Mouse (Mus musculus) limb, embryonic 14.5 days (tissue): ENCODE measurements at regions not wholly inside any gene's neighbourhood (a gene's known extent, or its start where the extent isn't known, plus 50 kb on each side); places are given as distances from the start of the nearest gene placed in this dataset.
A peak's percentile ranks its signal among the peaks of the same experiment; 100 is the strongest.

Source experiments
- ATAC-seq: fragments of 200-750 bp; cut with Nextera tagmentation; 2 replicates; pipeline ENCODE4 v1.8.0; 2017; ENCODE audit warnings: low read depth, moderate number of reproducible peaks, moderate TSS enrichment; ENCODE audit not compliant: low FRiP score
- DNase-seq: peaks from one replicate; pipeline ENCODE4 v3.0.0-alpha.2; 2015; ENCODE audit warnings: low spot score
- H3K27ac ChIP-seq: fragments of 300-500 bp; sonication (generic); replicated peaks from 2 replicates; pipeline ENCODE4 v1.5.1; 2014; ENCODE audit warnings: low read depth, mild to moderate bottlenecking, low read length, moderate library complexity, mixed read lengths
- H3K27me3 ChIP-seq: fragments of 300-500 bp; sonication (generic); 2 replicates; pipeline ENCODE4 v1.6.1; 2014; ENCODE audit warnings: low read length, mixed read lengths; ENCODE audit not compliant: control insufficient read depth, insufficient read depth
- H3K36me3 ChIP-seq: fragments of 300-500 bp; sonication (generic); 2 replicates; pipeline ENCODE4 v1.6.1; 2014; ENCODE audit warnings: mild to moderate bottlenecking, low read length, moderate library complexity, mixed read lengths; ENCODE audit not compliant: control insufficient read depth, insufficient read depth
- H3K4me1 ChIP-seq: fragments of 300-500 bp; sonication (generic); 2 replicates; pipeline ENCODE4 v1.6.1; 2014; ENCODE audit warnings: antibody characterized with exemption, low read length, mixed read lengths; ENCODE audit not compliant: control insufficient read depth, insufficient read depth
- H3K4me2 ChIP-seq: fragments of 300-500 bp; sonication (generic); replicated peaks from 2 replicates; pipeline ENCODE4 v1.6.1; 2014; ENCODE audit warnings: low read depth, mild to moderate bottlenecking, low read length, moderate library complexity; ENCODE audit not compliant: severe bottlenecking
- H3K4me3 ChIP-seq: fragments of 300-500 bp; sonication (generic); replicated peaks from 2 replicates; pipeline ENCODE4 v1.5.1; 2014; ENCODE audit warnings: low read length
- H3K9ac ChIP-seq: fragments of 300-500 bp; sonication (generic); 2 replicates; pipeline ENCODE4 v1.6.1; 2014; ENCODE audit warnings: mild to moderate bottlenecking, low read depth, low read length, moderate library complexity; ENCODE audit not compliant: severe bottlenecking
- H3K9me3 ChIP-seq: fragments of 300-500 bp; sonication (generic); 2 replicates; pipeline ENCODE4 v1.6.1; 2016; ENCODE audit warnings: low read length; ENCODE audit not compliant: control insufficient read depth
- POLR2A ChIP-seq: fragments of 200-500 bp; IDR thresholded peaks from 2 replicates; pipeline ENCODE4 v1.8.0; 2012; ENCODE audit warnings: inconsistent platforms, mild to moderate bottlenecking, moderate library complexity, borderline replicate concordance; ENCODE audit not compliant: insufficient read depth, insufficient read length; ENCODE audit errors: extremely low read depth
- WGBS: fragments of 180-500 bp; shearing (Covaris S2); extraction: QIAGEN DNeasy Blood & Tissue Kit; methylation state at CpG from one replicate; pipeline ENCODE4 v1.1.7; 2014; 5-methylcytosine and 5-hydroxymethylcytosine counted together

GRCm38 (mm10) chr6:33173606-33174005 is 75.3 kb upstream of the Exoc4 start:
- no peak for TF ChIP-seq POLR2A
- WGBS, result 49% methylated on average over 12 of the region's 12 CpGs

GRCm38 (mm10) chr6:33174616-33175015 is 74.3 kb upstream of the Exoc4 start:
- H3K36me3 ChIP-seq, result no peaks in the 10 kb centered on the region
- H3K9ac ChIP-seq, result no peak overlapping the region
- no peak overlapping the region for H3K4me3 ChIP-seq
- ATAC-seq (no peak), DNase-seq (no peak)
- no peak for TF ChIP-seq POLR2A
- H3K27me3 ChIP-seq, result no peaks in the 10 kb centered on the region
- no peaks in the 10 kb centered on the region for H3K9me3 ChIP-seq
- H3K27ac ChIP-seq, result no peak overlapping the region
- WGBS, result 62% methylated on average over 6 of the region's 6 CpGs
- H3K4me1 ChIP-seq, result no peaks in the 10 kb centered on the region
- no peak overlapping the region for H3K4me2 ChIP-seq

More at GRCm38 (mm10) chr6:33173606-33174005, 75.3 kb upstream of the Exoc4 start:
- Histone ChIP-seq H3K9ac (no peak overlapping the region), H3K36me3 (no peaks in the 10 kb centered on the region), H3K27ac (no peak overlapping the region), H3K4me1 (no peaks in the 10 kb centered on the region), H3K9me3 (no peaks in the 10 kb centered on the region), H3K4me2 (no peak overlapping the region), H3K27me3 (no peaks in the 10 kb centered on the region), H3K4me3 (no peak overlapping the region)
- ATAC-seq (no peak), DNase-seq (no peak)

DNA sequence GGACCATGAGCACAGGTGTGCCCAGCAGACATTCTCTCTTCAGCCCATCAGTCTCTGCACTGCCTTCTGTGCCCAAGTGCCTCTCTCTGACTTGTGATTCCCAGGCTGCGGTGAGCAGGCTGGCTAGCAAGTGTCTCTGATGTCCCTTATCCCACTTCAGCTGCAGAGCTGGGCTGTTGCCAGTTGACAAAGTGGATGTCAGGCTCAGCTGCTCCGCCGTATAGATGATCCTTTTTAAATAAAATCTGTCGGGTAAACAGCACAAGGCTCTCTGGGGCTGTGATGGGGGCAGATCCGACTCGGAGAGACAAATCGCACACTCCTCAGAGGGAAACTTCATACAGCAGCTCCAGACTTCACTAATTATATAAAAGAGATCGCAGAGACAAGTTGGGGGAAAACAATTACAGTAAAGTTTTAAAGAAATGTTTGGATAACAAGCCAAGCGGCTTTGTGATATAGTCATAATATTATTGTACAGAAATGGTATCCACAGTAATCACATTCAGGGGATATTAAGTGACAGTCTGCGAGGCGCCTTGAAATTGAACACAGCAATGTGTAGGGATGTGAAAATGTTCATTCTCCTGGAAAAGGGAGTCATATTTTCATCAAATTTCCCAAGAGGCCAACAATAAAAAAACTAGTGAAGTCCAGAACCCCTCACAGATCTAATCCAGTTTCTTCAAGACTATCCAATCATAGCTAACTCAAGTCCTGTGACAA is 59.2 kb upstream of the Exoc4 start:
- Histone ChIP-seq H3K27ac (no peak overlapping the region), H3K4me1 (no peaks in the 10 kb centered on the region), H3K36me3 (no peaks in the 10 kb centered on the region), H3K9me3 (no peaks in the 10 kb centered on the region), H3K9ac (no peak overlapping the region), H3K4me3 (no peak overlapping the region), H3K4me2 (no peak overlapping the region), H3K27me3 (no peaks in the 10 kb centered on the region)
- DNase-seq (peak; percentile 7), ATAC-seq (peak; percentile 34; the same call in 1 of the 2 replicates)
- no peak for TF ChIP-seq POLR2A
- 62% methylated on average over 11 of the region's 11 CpGs for WGBS

- 85% methylated on average over 3 of the region's 3 CpGs for WGBS
- Histone ChIP-seq H3K27me3 (no peaks in the 10 kb centered on the region), H3K4me3 (no peak overlapping the region), H3K4me2 (no peak overlapping the region), H3K27ac (no peak overlapping the region), H3K9ac (no peak overlapping the region), H3K9me3 (no peaks in the 10 kb centered on the region), H3K36me3 (no peaks in the 10 kb centered on the region), H3K4me1 (no peaks in the 10 kb centered on the region)
- DNase-seq (no peak), ATAC-seq (no peak)
- no peak for TF ChIP-seq POLR2A
Observed at GRCm38 (mm10) chr6:33193823-33194222, 55.1 kb upstream of the Exoc4 start.
